Mouse (Mus musculus) neural tube, embryonic 11.5 days (tissue): ENCODE measurements around the gene Cox6a2. TPM values are rescaled to one million over a fixed set of nuclear protein-coding genes. Genes with fewer than 3 reads are reported as not detected.

Experiments
- ATAC-seq: fragments of 200-750 bp; cut with Nextera tagmentation; 2 replicates; pipeline ENCODE4 v1.8.0; 2017; ENCODE audit warnings: moderate number of reproducible peaks, mild to moderate bottlenecking, moderate TSS enrichment, moderate library complexity; ENCODE audit not compliant: insufficient read depth, low FRiP score, low TSS enrichment
- DNase-seq: peaks from one replicate; pipeline ENCODE4 v3.0.0-alpha.2; 2015; ENCODE audit warnings: low spot score
- H3K27ac ChIP-seq: fragments of 300-500 bp; sonication (generic); 2 replicates; pipeline ENCODE4 v1.5.1; 2014; ENCODE audit warnings: low read depth, mild to moderate bottlenecking, low read length
- H3K27me3 ChIP-seq: fragments of 300-500 bp; sonication (generic); 2 replicates; pipeline ENCODE4 v1.6.1; 2014; ENCODE audit warnings: mild to moderate bottlenecking, low read length, mixed read lengths; ENCODE audit not compliant: control insufficient read depth, insufficient read depth
- H3K36me3 ChIP-seq: fragments of 300-500 bp; sonication (generic); 2 replicates; pipeline ENCODE4 v1.6.1; 2014; ENCODE audit warnings: mild to moderate bottlenecking, low read length, moderate library complexity, mixed read lengths; ENCODE audit not compliant: control insufficient read depth, insufficient read depth
- H3K4me1 ChIP-seq: fragments of 300-500 bp; sonication (generic); 2 replicates; pipeline ENCODE4 v1.6.1; 2014; ENCODE audit warnings: low read length, mixed read lengths; ENCODE audit not compliant: control insufficient read depth, insufficient read depth
- H3K4me2 ChIP-seq: fragments of 300-500 bp; sonication (generic); 2 replicates; pipeline ENCODE4 v1.6.1; 2014; ENCODE audit warnings: low read depth, mild to moderate bottlenecking, moderate library complexity
- H3K4me3 ChIP-seq: fragments of 300-500 bp; sonication (generic); 2 replicates; pipeline ENCODE4 v1.5.1; 2014; ENCODE audit warnings: low read depth, low read length
- H3K9ac ChIP-seq: fragments of 300-500 bp; sonication (generic); 2 replicates; pipeline ENCODE4 v1.6.1; 2014; ENCODE audit warnings: mild to moderate bottlenecking, low read length
- H3K9me3 ChIP-seq: fragments of 300-500 bp; sonication (generic); 2 replicates; pipeline ENCODE4 v1.6.1; 2016; ENCODE audit warnings: low read length; ENCODE audit not compliant: control insufficient read depth
- WGBS: fragments of 180-500 bp; shearing (Covaris S2); extraction: QIAGEN DNeasy Blood & Tissue Kit; methylation state at CpG from one replicate; pipeline ENCODE4 v1.1.7; 2014; 5-methylcytosine and 5-hydroxymethylcytosine counted together
- polyA plus RNA-seq: library from polyadenylated mRNA; unstranded; fragments of >200 nt; fragmentation: Nextera tagmentation; extraction: Ambion mirVana; gene quantifications from 2 replicates; pipeline ENCODE4 v1.2.1, GENCODE M21; 2014

Cox6a2 gene
- polyA plus RNA-seq, 1 experiment from 2014 or later = 3.4 TPM

DNA sequence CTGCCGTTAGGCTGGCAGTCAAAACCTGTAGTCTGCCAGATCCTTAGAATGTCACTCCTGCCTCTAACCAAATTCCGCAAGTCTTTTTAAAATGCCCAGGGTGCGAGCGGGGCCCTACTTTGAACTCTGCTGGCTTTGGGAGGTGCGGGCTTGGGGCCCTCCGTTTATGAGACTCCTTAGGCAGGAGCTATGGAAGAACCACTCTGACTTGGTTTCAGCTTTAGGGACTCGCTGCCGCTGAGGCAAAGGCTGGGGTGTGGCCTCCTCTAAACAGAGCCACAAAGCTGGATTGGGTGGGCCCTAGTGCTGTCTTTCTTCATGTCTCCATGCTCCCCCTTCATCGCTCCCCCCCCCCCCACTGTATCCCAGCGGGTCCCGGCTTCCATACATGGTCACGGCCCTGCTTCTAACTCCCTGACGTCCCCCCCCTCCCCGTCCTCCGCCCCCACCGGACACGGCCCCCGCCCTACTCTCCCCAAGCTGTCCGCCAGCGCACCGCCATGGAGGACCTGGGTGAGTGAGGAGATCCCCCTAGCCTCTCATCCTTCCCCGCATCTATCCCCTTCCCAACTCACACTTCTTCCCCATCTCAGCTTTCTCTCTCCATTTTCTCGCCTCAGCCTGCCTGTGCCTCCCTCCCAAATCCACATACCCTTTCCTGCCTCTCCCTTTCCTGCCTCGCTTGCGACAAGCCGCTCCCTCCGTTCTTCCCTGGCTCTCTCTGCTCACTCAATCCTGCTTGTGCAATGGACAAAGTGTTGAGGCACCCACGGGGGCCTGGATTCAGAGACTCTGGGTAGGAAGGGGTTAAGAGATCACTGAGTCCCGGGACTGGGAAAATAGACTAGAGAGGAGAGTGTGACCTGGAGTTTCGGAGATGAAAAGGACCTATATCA, 40.6 kb upstream of the Cox6a2 start, which contains the start of gene Tgfb1i1:
Gene Tgfb1i1 (plus strand): TSS at position 317 of the 896 bp plus-strand sequence.
- peak within 1 kb of the TSS; percentile 34; the same call in 1 of the 2 replicates for H3K27ac ChIP-seq
- no peaks in the 10 kb centered on the region for H3K9me3 ChIP-seq
- 2% methylated on average over 24 of the region's 30 CpGs for WGBS
- H3K36me3 ChIP-seq = peaks cover 2% of the 10 kb centered on the region; the same call in 1 of the 2 replicates
- ATAC-seq = peak; percentile 48; the same call in 1 of the 2 replicates
- peak within 1 kb of the TSS; percentile 77 for H3K9ac ChIP-seq
- peak within 1 kb of the TSS; percentile 44 for H3K4me3 ChIP-seq
- H3K27me3 ChIP-seq = no peaks in the 10 kb centered on the region
- H3K4me2 ChIP-seq = peak within 1 kb of the TSS; percentile 83
- DNase-seq = peak; percentile 58
- H3K4me1 ChIP-seq = peaks cover 7% of the 10 kb centered on the region; the same call in 1 of the 2 replicates

- Histone ChIP-seq H3K9me3 (no peaks in the 10 kb centered on the region), H3K36me3 (peaks cover 5% of the 10 kb centered on the region), H3K27me3 (no peaks in the 10 kb centered on the region), H3K4me1 (peaks cover 7% of the 10 kb centered on the region; the same call in 1 of the 2 replicates), H3K4me3 (no peak overlapping the region), H3K9ac (no peak overlapping the region), H3K27ac (no peak overlapping the region), H3K4me2 (no peak overlapping the region)
- DNase-seq = no peak
- WGBS = 92% methylated on average over 4 of the region's 4 CpGs
- no peak for ATAC-seq
These were observed 39.4 kb upstream of the Cox6a2 start for GRCm38 (mm10) chr7:128245547-128245946.

- ATAC-seq = no peak
- Histone ChIP-seq H3K9me3 (no peaks in the 10 kb centered on the region), H3K27ac (no peak overlapping the region), H3K4me1 (peaks cover 7% of the 10 kb centered on the region; the same call in 1 of the 2 replicates), H3K27me3 (no peaks in the 10 kb centered on the region), H3K4me3 (no peak overlapping the region), H3K9ac (0 out of 2 replicates have a peak overlapping the region, but pooled peaks have one; percentile 15), H3K36me3 (peaks cover 8% of the 10 kb centered on the region), H3K4me2 (no peak overlapping the region)
- DNase-seq = no peak
- 88% methylated on average over 18 of the region's 18 CpGs for WGBS
These were observed 38.3 kb upstream of the Cox6a2 start for GRCm38 (mm10) chr7:128244410-128245025.

- Histone ChIP-seq H3K4me1 (peaks cover 7% of the 10 kb centered on the region; the same call in 1 of the 2 replicates), H3K36me3 (peaks cover 8% of the 10 kb centered on the region), H3K9me3 (no peaks in the 10 kb centered on the region), H3K27ac (no peak overlapping the region), H3K4me2 (no peak overlapping the region), H3K9ac (0 out of 2 replicates have a peak overlapping the region, but pooled peaks have one; percentile 15), H3K4me3 (no peak overlapping the region), H3K27me3 (no peaks in the 10 kb centered on the region)
- DNase-seq = no peak
- no peak for ATAC-seq
- WGBS = 52% methylated on average over 10 of the region's 10 CpGs
These were observed 37.7 kb upstream of the Cox6a2 start for GRCm38 (mm10) chr7:128243921-128244320.

DNA sequence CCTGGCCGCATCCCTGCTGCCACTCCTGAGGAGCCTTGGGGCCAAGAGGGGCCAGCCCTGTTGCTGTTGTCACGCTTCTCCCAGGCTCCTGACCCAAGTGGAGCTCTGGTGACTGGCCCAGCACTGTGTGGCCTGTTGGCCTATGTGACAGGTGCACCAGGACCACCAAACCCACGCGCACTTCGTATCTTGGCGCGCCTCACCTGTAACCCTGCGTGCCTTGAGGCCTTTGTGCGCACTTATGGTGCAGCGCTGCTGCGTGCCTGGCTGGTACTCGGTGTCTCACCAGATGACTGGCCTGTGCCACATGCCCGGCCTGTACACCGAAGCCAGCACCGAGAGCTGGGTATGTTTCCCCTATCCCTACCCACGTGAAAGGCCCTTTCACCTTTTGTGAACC, 36.1 kb upstream of the Cox6a2 start:
- WGBS = 96% methylated on average over 16 of the region's 16 CpGs

DNA sequence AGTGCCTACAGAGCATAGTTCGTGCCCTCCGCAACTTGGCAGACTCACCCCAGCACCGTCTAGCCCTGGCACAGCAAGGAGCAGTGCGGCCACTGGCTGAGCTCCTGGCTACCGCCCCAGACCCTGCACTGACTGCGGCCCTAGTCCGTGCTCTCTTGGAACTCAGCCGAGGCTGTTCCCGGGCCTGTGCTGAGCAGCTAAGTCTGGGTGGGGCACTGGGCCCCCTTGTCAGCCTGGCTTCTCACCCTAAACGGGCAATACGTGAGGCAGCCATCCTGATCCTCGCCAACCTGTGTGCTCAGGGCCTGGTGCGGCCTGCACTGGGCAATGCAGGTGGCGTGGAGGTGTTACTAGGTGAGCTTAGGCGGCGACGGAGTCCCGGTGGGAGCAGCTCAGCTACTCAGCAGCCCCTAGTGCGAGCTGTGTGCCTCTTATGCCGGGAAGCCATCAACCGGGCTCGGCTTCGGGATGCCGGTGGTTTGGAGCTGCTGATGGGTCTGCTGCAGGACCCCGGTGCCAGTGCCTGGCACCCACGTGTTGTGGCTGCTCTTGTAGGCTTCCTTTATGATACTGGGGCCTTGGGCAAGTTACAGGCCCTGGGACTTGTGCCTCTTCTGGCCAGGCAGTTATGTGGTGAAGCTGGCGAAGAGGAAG, 34.1 kb upstream of the Cox6a2 start:
- peaks cover 4% of the 10 kb centered on the region; the same call in 1 of the 2 replicates for H3K4me1 ChIP-seq

More for the DNA sequence above, 36.1 kb upstream of the Cox6a2 start:
- 0 out of 2 replicates have a peak, but pooled peaks cover 3% of the 10 kb centered on the region for H3K4me1 ChIP-seq
- H3K9me3 ChIP-seq = no peaks in the 10 kb centered on the region
- H3K4me2 ChIP-seq = no peak overlapping the region
- H3K27ac ChIP-seq = no peak overlapping the region
- peaks cover 8% of the 10 kb centered on the region for H3K36me3 ChIP-seq
- no peak overlapping the region for H3K9ac ChIP-seq
- DNase-seq = no peak
- no peak for ATAC-seq
- no peaks in the 10 kb centered on the region for H3K27me3 ChIP-seq
- H3K4me3 ChIP-seq = no peak overlapping the region

DNA sequence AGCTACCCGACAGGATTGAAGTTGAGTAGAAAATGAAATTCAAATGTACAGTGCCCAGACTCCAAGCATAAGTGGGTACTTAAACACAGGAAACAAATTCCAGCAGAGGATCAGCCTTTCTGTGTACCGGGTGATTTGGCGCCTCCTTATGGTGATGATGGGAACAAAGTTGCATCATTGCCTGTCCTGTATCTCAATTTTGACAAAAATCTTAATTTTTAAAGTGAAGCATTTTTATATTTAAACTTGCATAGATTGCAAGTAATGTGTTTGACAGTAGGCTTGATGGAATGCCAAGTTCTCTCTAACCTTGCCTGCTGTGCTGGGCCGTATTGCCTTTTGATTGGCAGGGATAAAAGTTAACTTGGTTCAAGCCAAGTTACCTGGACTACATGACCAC, 32.8 kb upstream of the Cox6a2 start:
- Histone ChIP-seq H3K27ac (no peak overlapping the region), H3K4me3 (peak overlapping the region; percentile 53; the same call in 1 of the 2 replicates), H3K27me3 (no peaks in the 10 kb centered on the region), H3K4me2 (peak overlapping the region; percentile 52), H3K9ac (no peak overlapping the region), H3K4me1 (peaks cover 4% of the 10 kb centered on the region; the same call in 1 of the 2 replicates), H3K9me3 (no peaks in the 10 kb centered on the region), H3K36me3 (peaks cover 6% of the 10 kb centered on the region)
- ATAC-seq (0 out of 2 replicates have a peak, but pooled peaks have one; percentile 7), DNase-seq (no peak)
- 30% methylated on average over 4 of the region's 4 CpGs for WGBS

More for the DNA sequence above, 34.1 kb upstream of the Cox6a2 start:
- peaks cover 8% of the 10 kb centered on the region for H3K36me3 ChIP-seq
- WGBS = 96% methylated on average over 27 of the region's 27 CpGs
- DNase-seq (no peak), ATAC-seq (no peak)
- H3K27ac ChIP-seq = no peak overlapping the region
- no peaks in the 10 kb centered on the region for H3K9me3 ChIP-seq
- no peak overlapping the region for H3K4me3 ChIP-seq
- no peak overlapping the region for H3K4me2 ChIP-seq
- no peak overlapping the region for H3K9ac ChIP-seq
- no peaks in the 10 kb centered on the region for H3K27me3 ChIP-seq
